Comparison of ENCODE assay signal across 9 mouse cellular contexts in the genomic region with DNA sequence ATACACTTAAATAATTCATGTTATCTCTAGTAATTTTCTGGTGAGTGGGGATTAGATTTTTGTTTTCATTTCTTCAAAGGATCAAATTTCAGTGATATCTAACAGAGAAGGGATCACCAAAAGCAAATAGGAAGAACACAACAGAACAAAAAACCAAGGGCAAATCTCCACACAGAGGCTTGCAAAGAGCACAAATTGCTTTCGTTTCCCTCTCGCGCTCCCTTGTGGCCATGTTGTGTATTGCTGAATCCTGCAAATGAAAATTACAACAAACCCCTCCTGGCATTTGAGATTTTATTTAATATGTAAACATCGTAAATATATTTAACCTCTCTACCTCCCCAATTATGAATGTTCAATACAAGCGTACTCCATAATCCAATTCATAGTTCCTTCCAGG.
DNase-seq lines count a peak whose midpoint lies in the region; ATAC-seq and TF ChIP-seq lines count a peak whose summit lies in the region.
"Had no signal": no experiment of that assay in that cellular context is flagged by ENCODE, and none has a peak within 500 bp of the region (broad histone marks: within the 10 kb centered on the region; RNA-seq: fewer than 3 reads in every experiment).

No protein-coding gene starts in this region.

- H3K27me3 ChIP-seq in intestine, postnatal 0 days (replicated peaks; ENCODE audit: control insufficient read depth, insufficient read depth, low read length) = no peaks in the 10 kb centered on the region
- no peaks in the 10 kb centered on the region for H3K27me3 ChIP-seq in intestine, embryonic 15.5 days (replicated peaks)
- H3K27me3 ChIP-seq: limb, embryonic 12.5 days had no signal

- H3K4me2 ChIP-seq in intestine, postnatal 0 days (replicated peaks; ENCODE audit: low read depth) = no peak overlapping the region
- no peak overlapping the region for H3K4me2 ChIP-seq in intestine, embryonic 15.5 days (replicated peaks)
- H3K4me2 ChIP-seq: limb, embryonic 12.5 days had no signal

- TF ChIP-seq CTCF in intestine, postnatal 0 days (IDR thresholded peaks at IDR 0.05; ENCODE audit: low read depth) = peak; percentile 81

- no peaks in the 10 kb centered on the region for H3K36me3 ChIP-seq in intestine, postnatal 0 days (ENCODE audit: control insufficient read depth, insufficient read depth)
- no peaks in the 10 kb centered on the region for H3K36me3 ChIP-seq in intestine, embryonic 15.5 days
- no peaks in the 10 kb centered on the region for H3K36me3 ChIP-seq in ES-E14 (ENCODE audit: control insufficient read depth, insufficient read depth, low read length, poor library complexity, severe bottlenecking)
- H3K36me3 ChIP-seq: limb, embryonic 12.5 days had no signal

- no peaks in the 10 kb centered on the region for H3K4me1 ChIP-seq in intestine, postnatal 0 days (replicated peaks; ENCODE audit: control insufficient read depth, insufficient read depth, low read length)
- H3K4me1 ChIP-seq in intestine, embryonic 15.5 days (replicated peaks) = no peaks in the 10 kb centered on the region
- H3K4me1 ChIP-seq in ES-E14 (ENCODE audit: control insufficient read depth in 2 of 2, insufficient read depth in 2 of 2, low read length in 2 of 2, poor library complexity in 1 of 2) = no peaks in the 10 kb centered on the region

- peak; percentile 43 for DNase-seq in ES-E14 (ENCODE audit: low read depth, low spot score)
- peak; percentile 12 for DNase-seq in cerebellum, adult 11-12 months
- peak; percentile 41 to 57 for DNase-seq in frontal cortex, postnatal 25 days (ENCODE audit: low spot score in 2 of 2)
- DNase-seq in kidney, postnatal 36 days = peak; percentile 27 to 77

- no peak for ATAC-seq in intestine, postnatal 0 days
- ATAC-seq in intestine, embryonic 15.5 days = no peak
- peak; percentile 51; the same call in 1 of the 2 replicates for ATAC-seq in megakaryocyte, adult 5-6 weeks (ENCODE audit: poor library complexity, severe bottlenecking)
- no peak for ATAC-seq in monocyte, adult 5-6 weeks (replicated peaks; ENCODE audit: insufficient number of reproducible peaks, low FRiP score, low TSS enrichment, poor library complexity, severe bottlenecking)

- no peaks in the 10 kb centered on the region for H3K9me3 ChIP-seq in intestine, postnatal 0 days (ENCODE audit: control insufficient read depth)
- H3K9me3 ChIP-seq in intestine, embryonic 15.5 days = no peaks in the 10 kb centered on the region
- H3K9me3 ChIP-seq in ES-E14 (ENCODE audit: control insufficient read depth, insufficient read depth, low read depth, low read length) = no peaks in the 10 kb centered on the region
- H3K9me3 ChIP-seq: limb, embryonic 12.5 days had no signal

- no peak overlapping the region for H3K27ac ChIP-seq in intestine, postnatal 0 days (ENCODE audit: low read depth, low read length)
- no peak overlapping the region for H3K27ac ChIP-seq in intestine, embryonic 15.5 days
- H3K27ac ChIP-seq in ES-E14 (ENCODE audit: insufficient read depth, low read depth, low read length, poor library complexity, severe bottlenecking) = no peak overlapping the region
- H3K27ac ChIP-seq: limb, embryonic 12.5 days had no signal

- H3K4me3 ChIP-seq in intestine, postnatal 0 days (ENCODE audit: low read depth, low read length) = no peak overlapping the region
- H3K4me3 ChIP-seq in intestine, embryonic 15.5 days (replicated peaks) = no peak overlapping the region
- H3K4me3 ChIP-seq in ES-E14 (ENCODE audit: insufficient read depth in 1 of 2, low read depth in 1 of 2, low read length in 2 of 2, poor library complexity in 1 of 2, severe bottlenecking in 1 of 2) = no peak overlapping the region
- H3K4me3 ChIP-seq: limb, embryonic 12.5 days had no signal

- H3K9ac ChIP-seq in intestine, postnatal 0 days (ENCODE audit: low read depth, low read length) = no peak overlapping the region
- H3K9ac ChIP-seq in intestine, embryonic 15.5 days = no peak overlapping the region
- H3K9ac ChIP-seq in ES-E14 (ENCODE audit: insufficient read depth, low read depth, low read length, poor library complexity, severe bottlenecking) = no peak overlapping the region
- H3K9ac ChIP-seq: limb, embryonic 12.5 days had no signal

- in situ Hi-C loops in ES-E14 (cut with MboI; ENCODE audit: low sequenced_read_pairs in 2 of 2, unreplicated experiment in 2 of 2) = loop anchor here (10.0 to 25.0 kb wide), 2 partner anchors 160 to 173 kb away; no protein-coding TSS in a partner anchor

- WGBS in intestine, postnatal 0 days = 4% methylated on average over 5 of the region's 5 CpGs
- 10% methylated on average over 5 of the region's 5 CpGs for WGBS in intestine, embryonic 15.5 days

TF ChIP-seq in ES-E14, 5 proteins besides CTCF, POLR2A, EP300 and RAD21:
- TF ChIP-seq ZNF384 (IDR thresholded peaks at IDR 0.05; ENCODE audit: low read depth, low read length) (no peak), CHD2 (IDR thresholded peaks at IDR 0.05; ENCODE audit: low read depth, low read length) (no peak), MAFK (IDR thresholded peaks at IDR 0.05; ENCODE audit: insufficient read depth, low read depth, low read length) (no peak), ZC3H11A (IDR thresholded peaks at IDR 0.05; ENCODE audit: borderline replicate concordance, low read depth, low read length) (peak; percentile 77)
